Mouse (Mus musculus) erythroblast, embryonic 14.5 days (primary cell): ENCODE data around the gene Sptlc3.

ENCODE experiments used
- GATA1 ChIP-seq: IDR thresholded peaks from 2 replicates; pipeline ENCODE4 v1.6.1; 2012; ENCODE audit warnings: low read length, inconsistent platforms, mixed read lengths
- TAL1 ChIP-seq: IDR thresholded peaks from 3 replicates; pipeline ENCODE4 v1.6.1; 2012; ENCODE audit warnings: low read length, inconsistent platforms, mixed read lengths

DNA sequence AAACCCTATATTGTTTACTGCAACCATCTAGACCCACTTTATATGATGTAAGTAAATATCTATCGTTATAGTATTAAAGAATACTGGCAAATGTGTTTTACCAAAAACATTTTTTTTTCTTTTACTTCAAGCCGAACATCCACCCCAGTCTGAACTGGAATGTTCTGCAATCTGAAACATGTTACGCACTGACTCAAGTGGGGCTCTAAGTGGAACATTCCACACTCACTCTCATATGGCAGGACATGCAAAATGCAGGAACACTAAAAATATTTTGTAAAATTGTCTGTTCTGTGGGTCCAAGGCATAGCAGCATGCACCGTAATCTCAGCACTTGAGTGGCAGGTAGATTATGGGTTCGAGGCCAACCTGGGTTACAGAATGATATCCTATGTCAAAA lies 103.5 kb downstream of the Sptlc3 start:
- no peak for TF ChIP-seq GATA1
- TF ChIP-seq TAL1, result no peak
